Mouse (Mus musculus) midbrain, embryonic 16.5 days (tissue): Measurements from ENCODE around the gene Tpp1. TPM values are rescaled to one million over a fixed set of nuclear protein-coding genes. Genes with fewer than 3 reads are reported as not detected.

Experiments
- ATAC-seq: fragments of 200-750 bp; cut with Nextera tagmentation; 2 replicates; pipeline ENCODE4 v1.8.0; 2017; ENCODE audit warnings: moderate TSS enrichment
- H3K27ac ChIP-seq: fragments of 300-500 bp; sonication (generic); 2 replicates; pipeline ENCODE4 v1.5.1; 2014; ENCODE audit warnings: mild to moderate bottlenecking, low read length, mixed read lengths
- H3K27me3 ChIP-seq: fragments of 300-500 bp; sonication (generic); 2 replicates; pipeline ENCODE4 v1.6.1; 2014; ENCODE audit warnings: low read depth, low read length, mixed read lengths; ENCODE audit not compliant: control insufficient read depth, insufficient read depth
- H3K36me3 ChIP-seq: fragments of 300-500 bp; sonication (generic); 2 replicates; pipeline ENCODE4 v1.6.1; 2014; ENCODE audit warnings: mild to moderate bottlenecking, low read length, moderate library complexity, mixed read lengths; ENCODE audit not compliant: control insufficient read depth, insufficient read depth
- H3K4me1 ChIP-seq: fragments of 300-500 bp; sonication (generic); 2 replicates; pipeline ENCODE4 v1.6.1; 2014; ENCODE audit warnings: mild to moderate bottlenecking, low read length, mixed read lengths; ENCODE audit not compliant: control insufficient read depth, insufficient read depth
- H3K4me2 ChIP-seq: fragments of 300-500 bp; sonication (generic); 2 replicates; pipeline ENCODE4 v1.6.1; 2014; ENCODE audit warnings: mild to moderate bottlenecking, low read length, mixed read lengths
- H3K4me3 ChIP-seq: fragments of 300-500 bp; sonication (generic); 2 replicates; pipeline ENCODE4 v1.5.1; 2014; ENCODE audit warnings: low read depth, mild to moderate bottlenecking, low read length, moderate library complexity, mixed read lengths
- H3K9ac ChIP-seq: fragments of 300-500 bp; sonication (generic); 2 replicates; pipeline ENCODE4 v1.6.1; 2014; ENCODE audit warnings: low read depth, low read length, mixed read lengths
- H3K9me3 ChIP-seq: fragments of 300-500 bp; sonication (generic); replicated peaks from 2 replicates; pipeline ENCODE4 v1.6.1; 2014; ENCODE audit warnings: mild to moderate bottlenecking, low read length, mixed read lengths; ENCODE audit not compliant: control insufficient read depth, poor library complexity, severe bottlenecking
- WGBS: fragments of 180-500 bp; shearing (Covaris S2); extraction: QIAGEN DNeasy Blood & Tissue Kit; methylation state at CpG from one replicate; pipeline ENCODE4 v1.1.7; 2014; 5-methylcytosine and 5-hydroxymethylcytosine counted together
- polyA plus RNA-seq: library from polyadenylated mRNA; unstranded; fragments of >200 nt; fragmentation: Nextera tagmentation; extraction: Ambion mirVana; gene quantifications from 2 replicates; pipeline ENCODE4 v1.2.1, GENCODE M21; 2015

The Tpp1 gene
- polyA plus RNA-seq, 1 experiment from 2014 or later, result 38.6 TPM

DNA sequence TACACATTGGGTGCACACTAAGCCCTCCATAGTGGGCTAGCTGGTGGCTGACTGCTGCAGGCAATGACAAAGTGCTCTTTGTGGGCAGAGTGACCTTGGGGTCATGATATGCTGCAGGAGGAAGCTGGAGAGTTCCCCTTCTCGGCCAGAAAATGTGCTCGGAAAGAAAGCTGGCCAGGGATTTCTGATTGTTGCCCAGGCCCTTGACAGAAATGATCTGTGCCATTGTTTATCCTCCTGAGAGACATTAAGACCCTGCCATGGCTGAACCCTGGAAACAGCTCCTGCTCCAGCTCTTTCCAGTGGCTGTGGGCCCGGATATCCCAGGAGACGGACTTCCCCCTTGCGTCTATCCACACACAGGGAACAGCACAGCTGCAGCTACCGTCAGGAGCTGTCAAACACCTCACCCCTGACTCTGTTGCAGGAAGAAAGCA is 15.7 kb upstream of the Tpp1 start:
- Histone ChIP-seq H3K9me3 (no peaks in the 10 kb centered on the region), H3K27ac (peak overlapping the region; percentile 44), H3K4me3 (no peak overlapping the region), H3K4me2 (no peak overlapping the region), H3K36me3 (peaks cover 65% of the 10 kb centered on the region), H3K9ac (no peak overlapping the region), H3K4me1 (peaks cover 23% of the 10 kb centered on the region), H3K27me3 (no peaks in the 10 kb centered on the region)
- peak; percentile 36 for ATAC-seq
- 12% methylated on average over 6 of the region's 6 CpGs for WGBS

DNA sequence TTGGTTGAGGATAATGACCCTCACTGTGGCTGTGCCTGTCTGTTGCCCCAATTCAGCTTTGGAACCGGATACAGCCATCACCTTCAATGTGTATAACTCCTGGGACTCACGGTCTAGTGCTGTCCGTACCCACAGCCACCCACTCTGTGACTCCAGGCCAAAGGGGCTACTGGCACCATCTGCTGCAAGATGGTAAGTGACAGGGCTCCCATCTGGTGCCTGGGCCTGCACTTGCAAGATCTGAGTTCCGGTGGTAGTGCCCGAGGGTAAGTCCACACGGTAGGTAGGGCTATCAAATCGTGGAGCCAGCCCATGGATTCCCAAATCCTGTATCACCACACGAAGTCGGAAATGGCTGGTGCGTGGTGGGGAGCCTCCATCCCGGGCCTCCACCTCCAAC is 12.3 kb upstream of the Tpp1 start:
- peaks cover 17% of the 10 kb centered on the region for H3K4me1 ChIP-seq
- peaks cover 54% of the 10 kb centered on the region for H3K36me3 ChIP-seq
- no peak overlapping the region for H3K4me2 ChIP-seq
- H3K9me3 ChIP-seq, result no peaks in the 10 kb centered on the region
- no peak overlapping the region for H3K9ac ChIP-seq
- no peaks in the 10 kb centered on the region for H3K27me3 ChIP-seq
- WGBS, result 90% methylated on average over 11 of the region's 11 CpGs
- H3K27ac ChIP-seq, result no peak overlapping the region
- ATAC-seq, result no peak
- H3K4me3 ChIP-seq, result no peak overlapping the region

DNA sequence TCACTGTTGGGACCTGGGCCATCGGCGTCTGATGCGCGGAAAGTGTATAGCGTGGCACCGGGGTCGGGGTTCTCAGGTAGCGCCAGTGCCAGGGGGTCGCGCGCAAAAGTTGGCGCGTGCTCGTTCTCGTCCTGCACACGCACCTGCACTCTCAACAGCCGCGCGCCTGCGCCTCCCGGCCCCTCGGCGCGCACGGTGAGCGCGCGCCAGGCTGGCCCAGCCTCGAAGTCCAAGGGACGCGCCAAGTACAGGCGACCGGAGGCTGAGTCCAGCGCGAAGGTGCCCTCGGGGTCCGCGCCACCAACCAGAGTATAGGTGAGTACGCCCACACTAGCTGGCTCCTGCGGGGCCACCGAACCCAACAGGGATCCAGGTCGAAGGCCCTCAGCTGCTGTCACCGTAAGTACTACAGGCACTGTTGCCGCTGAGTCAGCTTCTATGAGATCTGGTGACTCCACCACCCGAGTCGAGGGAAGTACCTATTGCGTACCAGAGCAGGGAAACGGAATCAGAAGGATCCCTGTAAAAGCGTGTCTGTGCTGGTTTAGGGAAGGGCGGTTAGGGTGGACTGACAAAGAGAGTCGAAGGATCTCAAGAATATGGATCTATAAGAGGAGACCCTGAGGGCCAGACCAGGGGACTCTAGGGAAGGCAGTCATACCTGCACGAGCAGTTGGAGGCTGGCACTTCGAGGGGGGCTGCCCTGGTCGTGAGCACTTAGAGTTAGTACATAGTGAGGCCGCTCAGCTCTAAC is 10.7 kb upstream of the Tpp1 start:
- Histone ChIP-seq H3K4me1 (peaks cover 2% of the 10 kb centered on the region; the same call in 1 of the 2 replicates), H3K36me3 (peaks cover 62% of the 10 kb centered on the region), H3K27ac (no peak overlapping the region), H3K9me3 (no peaks in the 10 kb centered on the region), H3K9ac (no peak overlapping the region), H3K4me2 (no peak overlapping the region), H3K4me3 (no peak overlapping the region), H3K27me3 (no peaks in the 10 kb centered on the region)
- peak; percentile 22; the same call in 1 of the 2 replicates for ATAC-seq
- 30% methylated on average over 55 of the region's 55 CpGs for WGBS

DNA sequence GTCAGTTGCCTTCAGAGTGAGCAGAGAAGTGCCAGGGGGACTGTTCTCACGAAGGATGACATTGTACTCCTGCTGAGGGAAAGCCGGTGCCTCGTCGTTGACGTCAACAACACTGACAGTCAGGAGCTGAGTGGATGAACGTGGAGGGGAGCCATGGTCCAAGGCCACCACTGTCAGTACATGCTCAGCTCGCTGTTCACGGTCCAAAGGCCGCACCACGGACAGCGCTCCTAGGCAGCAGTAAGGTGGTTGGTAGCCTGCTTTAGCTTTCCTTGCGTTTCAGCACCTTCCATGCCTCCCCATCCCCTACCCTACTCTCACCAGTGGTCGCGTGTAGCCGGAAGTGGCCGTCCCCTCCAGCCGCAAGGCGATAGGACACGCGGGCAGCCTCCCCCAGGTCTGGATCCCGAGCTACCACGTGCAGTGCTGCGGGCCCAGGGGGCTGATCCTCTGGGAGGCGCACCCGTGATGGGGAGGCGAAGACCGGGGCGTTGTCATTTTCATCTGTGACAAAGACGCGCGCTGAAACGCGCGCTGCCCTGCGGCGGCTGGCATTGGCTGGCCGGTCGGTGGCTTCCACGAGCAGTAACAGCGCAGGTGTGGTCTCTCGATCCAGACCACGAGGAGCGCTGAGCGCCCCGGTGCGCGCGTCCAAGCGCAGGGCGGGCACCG is 9.9 kb upstream of the Tpp1 start:
- 27% methylated on average over 51 of the region's 51 CpGs for WGBS
- ATAC-seq, result peak; percentile 14; the same call in 1 of the 2 replicates
- Histone ChIP-seq H3K4me1 (no peaks in the 10 kb centered on the region), H3K4me3 (no peak overlapping the region), H3K4me2 (no peak overlapping the region), H3K9me3 (no peaks in the 10 kb centered on the region), H3K36me3 (peaks cover 70% of the 10 kb centered on the region), H3K9ac (no peak overlapping the region), H3K27me3 (no peaks in the 10 kb centered on the region), H3K27ac (no peak overlapping the region)

DNA sequence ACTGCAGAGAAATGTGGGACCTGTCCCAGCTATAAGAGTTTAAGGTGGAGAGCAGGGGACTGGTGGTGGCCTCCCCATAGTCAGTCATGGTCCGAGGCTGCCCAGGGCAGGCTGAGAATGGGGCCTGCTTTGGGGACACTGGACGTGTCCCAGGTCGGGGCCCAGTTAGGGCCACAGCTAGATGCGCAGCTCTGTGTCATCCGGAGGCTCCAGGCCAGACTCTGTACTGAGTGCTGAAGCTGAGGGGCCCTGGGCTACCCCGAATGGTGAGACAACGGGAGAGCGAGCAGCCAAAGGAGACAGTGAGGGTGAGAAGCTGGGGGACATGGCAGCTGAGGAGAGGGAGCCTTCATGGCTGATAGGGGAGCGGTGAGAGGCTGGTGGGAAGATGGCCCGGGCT is 1.2 kb upstream of the Tpp1 start:
- Histone ChIP-seq H3K36me3 (peaks cover 56% of the 10 kb centered on the region), H3K27me3 (no peaks in the 10 kb centered on the region), H3K27ac (no peak overlapping the region), H3K9me3 (no peaks in the 10 kb centered on the region), H3K4me3 (no peak overlapping the region), H3K9ac (no peak overlapping the region), H3K4me1 (peaks cover 9% of the 10 kb centered on the region), H3K4me2 (no peak overlapping the region)
- 92% methylated on average over 10 of the region's 10 CpGs for WGBS
- ATAC-seq, result peak; percentile 2; the same call in 1 of the 2 replicates

DNA sequence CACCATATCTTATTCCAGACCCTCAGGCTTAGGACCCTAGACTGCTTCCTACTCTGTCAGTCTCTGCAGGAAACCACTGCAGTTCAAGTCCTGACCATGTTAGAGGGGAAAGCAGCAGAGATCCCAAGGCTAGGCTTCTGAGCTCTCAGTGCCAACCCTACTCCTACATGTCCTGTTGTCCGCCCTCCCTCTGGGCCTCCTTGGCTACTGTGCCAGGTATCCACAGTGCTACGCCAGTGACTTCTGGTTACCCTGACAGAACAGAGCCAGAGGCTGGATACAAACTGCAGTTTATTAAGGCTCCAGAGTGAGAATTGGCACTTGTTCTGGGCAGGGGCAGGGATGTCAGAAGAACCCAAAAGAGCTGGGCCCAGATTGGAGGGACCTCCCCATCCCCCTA is 681 bp upstream of the Tpp1 start:
- peak; percentile 21 for ATAC-seq
- 92% methylated on average over 2 of the region's 2 CpGs for WGBS
- Histone ChIP-seq H3K4me2 (no peak overlapping the region), H3K27me3 (no peaks in the 10 kb centered on the region), H3K27ac (no peak overlapping the region; the same call in 1 of the 2 replicates), H3K9me3 (no peaks in the 10 kb centered on the region), H3K4me1 (peaks cover 9% of the 10 kb centered on the region), H3K36me3 (peaks cover 51% of the 10 kb centered on the region), H3K4me3 (no peak overlapping the region), H3K9ac (no peak overlapping the region)

DNA sequence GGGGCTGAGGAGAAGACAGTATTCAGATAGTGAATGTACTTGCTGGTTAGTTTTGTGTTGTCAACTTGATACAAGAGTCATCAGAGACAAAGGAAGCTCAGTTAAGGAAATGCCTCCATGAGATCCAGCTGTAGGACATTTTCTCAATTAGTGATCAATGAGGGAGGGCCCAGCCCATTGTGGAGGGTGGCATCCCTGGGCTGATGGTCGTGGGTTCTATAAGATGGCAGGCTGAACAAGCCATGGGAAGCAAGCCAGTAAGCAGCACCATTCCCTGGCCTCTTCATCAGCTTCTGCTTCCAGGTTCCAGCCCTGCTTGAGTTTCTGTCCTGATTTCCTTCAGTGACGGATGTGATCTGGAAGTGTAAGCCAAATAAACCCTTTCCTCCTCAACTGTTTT is 4.3 kb downstream of the Tpp1 start:
- no peaks in the 10 kb centered on the region for H3K27me3 ChIP-seq
- H3K27ac ChIP-seq, result no peak overlapping the region
- H3K36me3 ChIP-seq, result peaks cover 2% of the 10 kb centered on the region
- H3K4me2 ChIP-seq, result no peak overlapping the region
- no peaks in the 10 kb centered on the region for H3K9me3 ChIP-seq
- H3K4me3 ChIP-seq, result no peak overlapping the region
- H3K4me1 ChIP-seq, result peaks cover 23% of the 10 kb centered on the region
- WGBS, result 85% methylated on average over 2 of the region's 2 CpGs
- no peak for ATAC-seq
- no peak overlapping the region for H3K9ac ChIP-seq

DNA sequence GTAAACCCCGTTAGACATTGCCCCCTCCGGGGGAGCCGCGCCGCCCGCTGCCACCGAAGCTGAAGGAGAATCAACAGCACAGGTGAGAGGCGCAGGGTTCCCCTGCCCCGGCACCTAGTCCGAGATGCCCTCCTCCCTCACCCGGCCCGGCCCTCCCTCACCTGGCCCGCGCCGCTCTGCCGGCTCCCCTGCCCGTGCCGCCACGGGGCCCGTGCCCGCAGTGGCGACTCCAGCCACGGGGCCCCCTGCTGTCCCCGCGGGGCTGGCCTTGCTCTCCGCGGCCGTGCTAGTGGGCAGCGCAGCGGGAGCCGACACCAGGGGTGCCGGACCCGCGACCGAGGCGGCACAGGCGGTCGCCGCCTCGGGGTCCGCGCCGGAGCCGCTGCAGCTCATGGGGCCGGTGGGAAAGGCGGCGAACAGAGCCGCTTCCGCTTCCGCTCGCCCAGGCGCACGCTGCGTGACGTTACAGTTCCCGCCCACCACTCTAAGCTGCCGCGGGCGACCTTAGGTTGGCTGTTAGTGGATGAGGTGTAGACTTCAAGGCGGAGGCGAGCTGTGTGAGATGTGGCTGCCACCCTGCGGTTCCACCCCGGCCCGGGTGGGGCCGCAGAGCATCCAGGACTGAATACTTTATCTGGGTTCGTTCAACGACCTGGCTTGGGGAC is 8.0 kb downstream of the Tpp1 start, which contains the start of gene Taf10:
TSS of gene Taf10 (minus strand) at position 436 of the 665 bp plus-strand sequence.
- ATAC-seq, result peak; percentile 97
- Histone ChIP-seq H3K36me3 (peaks cover 8% of the 10 kb centered on the region), H3K27ac (peak within 1 kb of the TSS; percentile 79), H3K4me1 (peaks cover 18% of the 10 kb centered on the region), H3K4me3 (peak within 1 kb of the TSS; percentile 93), H3K9ac (peak within 1 kb of the TSS; percentile 95), H3K27me3 (no peaks in the 10 kb centered on the region), H3K4me2 (peak within 1 kb of the TSS; percentile 88), H3K9me3 (no peaks in the 10 kb centered on the region)
- WGBS, result under 1% methylated on average over 63 of the region's 67 CpGs
